Mouse (Mus musculus) erythroblast, adult 5-6 weeks (primary cell): ENCODE results near the gene Bsnd. TPM values are rescaled to one million over a fixed set of nuclear protein-coding genes. Genes with fewer than 3 reads are reported as not detected.

Source experiments
- ATAC-seq: replicated peaks from 2 replicates; pipeline ENCODE4 v1.8.0; 2016; ENCODE audit warnings: moderate number of reproducible peaks, mild to moderate bottlenecking, moderate TSS enrichment, inconsistent platforms; ENCODE audit not compliant: poor library complexity, low FRiP score, severe bottlenecking
- total RNA-seq, 2 experiments: library from RNA; stranded (forward) in 1 of 2; stranded (reverse) in 1 of 2; fragments of 150-400 nt in 1 of 2; fragments of 200-764, 138-1000 nt in 1 of 2; gene quantifications; 2 replicates each; pipeline versions ENCODE4 v1.2.3 to v1.2.4; 2015 to 2017; ENCODE audit warnings: low replicate concordance in 2 of 2

Bsnd gene
- total RNA-seq, 2 experiments from 2014 or later, result not detected

DNA sequence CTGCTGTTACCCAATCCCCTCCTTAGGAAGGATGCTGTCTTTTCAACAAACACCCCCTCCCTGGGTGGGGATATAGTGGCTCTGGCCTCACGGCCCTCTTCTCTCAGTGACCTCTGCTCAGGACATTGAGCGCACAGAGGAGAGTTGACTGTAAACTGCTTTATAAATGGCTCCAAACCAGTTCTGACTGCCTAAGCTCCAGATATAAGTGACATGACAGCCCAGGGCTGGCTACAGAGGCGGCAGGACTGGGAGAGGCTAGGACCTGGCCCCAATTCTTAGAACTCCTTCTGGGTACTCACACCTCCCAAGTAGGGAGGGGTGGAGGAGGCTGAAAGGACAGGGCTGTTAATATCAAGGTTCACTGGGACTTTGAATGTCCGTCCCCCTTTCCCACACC, 1.5 kb downstream of the Bsnd start:
- ATAC-seq, result no peak

- ATAC-seq, result no peak
Observed at GRCm38 (mm10) chr4:106483831-106484230, 8.3 kb downstream of the Bsnd start.

- ATAC-seq, result no peak
Observed at GRCm38 (mm10) chr4:106483215-106483727, 8.8 kb downstream of the Bsnd start.

DNA sequence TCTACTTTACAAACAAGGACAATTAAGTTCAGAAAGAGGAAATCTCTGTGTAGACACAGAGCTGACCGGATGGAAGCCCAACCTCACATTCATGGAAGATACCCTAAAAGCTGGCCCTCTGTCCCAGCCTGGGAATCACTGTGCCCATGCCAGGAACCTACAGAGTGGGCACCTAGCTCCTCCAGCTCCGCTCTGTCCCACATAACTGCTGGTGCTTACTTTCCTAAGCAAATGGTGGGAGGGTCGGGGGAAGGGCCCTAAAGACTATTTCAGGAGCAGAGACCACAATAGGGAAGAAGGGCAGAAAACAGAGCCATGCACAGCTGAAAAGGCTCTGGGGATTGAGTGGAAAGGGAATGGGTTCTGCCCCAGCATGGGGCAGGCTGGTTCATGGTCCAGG, 11.5 kb downstream of the Bsnd start:
- ATAC-seq, result no peak

GRCm38 (mm10) chr4:106474241-106474640, 17.8 kb downstream of the Bsnd start:
- peak; percentile 69; the same call in 1 of the 2 replicates for ATAC-seq

DNA sequence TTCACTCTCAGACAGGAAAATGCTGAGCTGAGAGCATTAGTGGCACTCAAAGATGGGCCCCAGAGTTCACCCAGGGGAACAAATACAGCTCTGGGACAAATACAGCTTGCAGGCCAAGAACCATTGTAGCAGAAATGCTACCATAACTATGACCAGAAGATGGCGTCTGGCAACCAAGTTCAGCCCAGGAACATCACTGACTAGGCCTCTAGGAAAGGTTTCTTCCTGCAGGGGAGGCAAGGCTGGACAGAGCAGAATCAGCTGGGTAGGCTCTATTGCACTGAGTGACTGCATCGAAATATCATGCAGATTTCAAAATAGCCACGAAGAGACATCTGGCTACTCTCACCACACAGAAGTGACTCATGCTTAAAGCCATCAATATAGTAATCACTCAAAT, 19.7 kb downstream of the Bsnd start:
- no peak for ATAC-seq

- no peak for ATAC-seq
Observed at GRCm38 (mm10) chr4:106470921-106471320, 21.2 kb downstream of the Bsnd start.

DNA sequence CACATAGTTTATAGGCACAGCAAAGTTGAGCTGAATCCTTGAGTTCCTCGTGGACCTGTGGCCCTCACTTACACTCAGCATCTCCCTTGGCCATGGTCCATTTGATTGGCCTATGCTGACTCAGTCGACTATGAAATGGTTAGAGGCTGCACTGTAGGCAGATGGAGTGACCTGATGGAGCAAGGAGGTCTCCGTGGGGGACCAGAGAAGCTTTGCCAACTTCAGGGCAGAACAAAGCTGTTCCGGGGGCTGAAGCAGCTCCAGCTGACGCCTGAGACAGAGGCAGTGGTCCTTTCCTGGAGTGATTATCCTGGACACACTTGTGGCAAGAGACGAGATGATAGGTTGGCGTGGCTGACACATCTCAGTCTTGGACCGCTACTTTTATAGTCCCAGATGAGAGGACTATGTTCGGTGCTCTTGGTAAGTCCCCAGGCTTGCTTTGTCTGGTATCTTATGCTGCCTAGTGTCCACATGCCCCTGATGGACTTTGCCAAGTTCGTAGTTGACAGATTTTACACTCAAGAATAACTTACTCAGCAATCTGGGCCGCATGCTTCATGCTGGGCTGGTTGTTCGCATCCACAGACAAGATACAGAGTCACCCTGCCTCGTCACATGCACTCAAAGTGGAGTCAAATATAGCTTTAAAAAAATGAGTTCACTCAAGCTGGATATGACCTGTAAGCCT, 24.5 kb downstream of the Bsnd start:
- ATAC-seq, result no peak

- ATAC-seq, result no peak
Observed at GRCm38 (mm10) chr4:106463174-106463801, 28.8 kb downstream of the Bsnd start.

DNA sequence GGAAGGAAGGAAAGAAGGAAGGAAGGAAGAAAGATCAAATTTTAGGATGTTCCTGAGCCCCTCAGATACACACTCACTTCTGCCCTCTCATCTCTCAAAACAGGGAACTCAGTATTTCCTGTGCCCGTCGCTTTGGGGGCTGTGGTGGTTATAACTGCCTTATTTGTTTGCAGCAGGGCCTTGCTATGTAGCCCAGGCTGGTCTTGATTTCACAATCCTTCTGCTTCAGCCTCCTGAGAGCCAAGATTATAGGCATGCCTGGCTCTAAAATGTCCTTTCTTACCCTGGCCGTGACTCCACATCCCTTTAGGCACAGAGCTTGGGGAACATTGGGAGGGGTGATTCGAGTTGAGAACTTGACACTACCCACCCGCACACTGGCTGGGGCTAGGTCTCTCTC, 29.6 kb downstream of the Bsnd start:
- ATAC-seq, result no peak

DNA sequence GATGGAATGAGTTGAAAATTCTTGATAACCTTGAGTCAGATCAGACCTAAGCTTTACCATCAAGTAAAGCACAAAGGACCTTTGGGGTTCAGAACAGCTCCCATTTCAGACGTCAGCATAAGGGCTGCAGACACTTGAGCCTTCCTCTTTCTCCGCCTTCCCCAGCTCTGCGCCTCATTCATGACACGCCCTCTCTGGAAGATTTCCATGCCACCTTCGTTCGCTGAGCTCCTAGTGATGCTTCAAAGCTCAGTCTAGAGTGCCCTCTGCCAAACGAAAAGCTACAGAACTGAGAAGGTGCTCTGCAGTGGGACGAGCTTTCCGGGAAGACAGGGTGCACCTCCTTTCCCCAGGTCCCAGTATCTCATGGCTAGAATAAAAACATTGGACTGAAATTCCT, 30.1 kb downstream of the Bsnd start:
- ATAC-seq, result no peak

GRCm38 (mm10) chr4:106454541-106454940, 37.5 kb downstream of the Bsnd start:
- no peak for ATAC-seq

GRCm38 (mm10) chr4:106453516-106453915, 38.6 kb downstream of the Bsnd start:
- ATAC-seq, result no peak

GRCm38 (mm10) chr4:106453108-106453507, 39.0 kb downstream of the Bsnd start:
- no peak for ATAC-seq

DNA sequence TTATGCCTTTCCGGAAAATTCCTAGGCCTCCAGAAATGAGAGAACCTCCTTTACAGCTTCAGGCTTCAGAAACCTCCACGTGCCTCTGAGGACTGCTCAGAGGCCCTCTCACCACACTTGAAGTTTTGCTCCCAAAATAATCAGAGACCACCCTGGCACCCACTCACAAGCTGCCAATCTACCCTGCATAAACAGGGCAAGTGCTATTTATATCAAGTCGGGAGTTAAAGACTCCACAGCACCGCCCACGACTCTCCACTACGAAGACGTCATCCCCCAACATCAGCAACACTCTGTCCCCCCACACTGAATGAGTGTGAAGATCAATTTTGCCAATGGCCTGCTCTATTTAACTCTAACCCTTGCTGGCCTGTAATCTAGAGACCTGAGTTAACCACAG, 39.7 kb downstream of the Bsnd start:
- no peak for ATAC-seq

DNA sequence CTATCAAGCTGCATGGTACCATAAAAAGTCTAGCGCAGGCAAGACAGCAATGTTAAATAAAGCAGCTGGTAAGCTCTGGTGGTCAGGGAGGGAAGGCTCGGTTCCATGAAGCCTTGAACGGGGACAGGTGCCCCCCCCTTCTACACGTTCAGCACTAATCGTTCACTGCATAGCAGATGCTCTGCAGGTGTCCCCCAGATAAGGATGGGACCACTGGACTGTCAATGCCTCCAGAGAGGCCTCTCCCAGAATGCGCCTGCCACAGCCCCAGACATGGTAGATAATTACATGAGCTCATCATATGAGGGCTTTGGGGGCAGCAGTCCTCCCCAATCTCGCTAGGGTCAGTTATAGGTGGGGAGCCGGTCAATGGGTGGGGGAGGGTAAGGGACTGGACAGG, 42.8 kb downstream of the Bsnd start:
- no peak for ATAC-seq

GRCm38 (mm10) chr4:106443182-106443581, 48.9 kb downstream of the Bsnd start:
- no peak for ATAC-seq

- ATAC-seq, result no peak
Observed at GRCm38 (mm10) chr4:106438763-106439162, 53.3 kb downstream of the Bsnd start.

DNA sequence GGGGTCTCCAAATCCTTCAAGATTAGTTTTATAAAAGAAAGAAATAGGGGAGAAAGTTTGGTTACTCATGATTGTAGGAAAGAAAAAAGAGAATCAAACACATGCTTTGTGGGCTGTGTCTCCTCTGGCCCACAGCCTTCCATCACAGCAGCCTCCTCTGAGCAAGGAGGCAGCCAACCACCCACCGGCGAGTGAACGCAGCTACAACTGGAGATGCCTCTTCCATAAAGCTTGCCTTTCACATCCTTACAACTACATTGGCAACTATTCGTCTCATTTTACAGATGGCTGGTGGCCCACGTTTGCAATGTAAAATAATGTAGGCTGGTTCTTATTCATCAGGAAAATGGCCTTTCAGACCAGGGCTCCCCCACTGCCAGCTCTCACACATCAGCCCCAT, 54.9 kb downstream of the Bsnd start:
- no peak for ATAC-seq

DNA sequence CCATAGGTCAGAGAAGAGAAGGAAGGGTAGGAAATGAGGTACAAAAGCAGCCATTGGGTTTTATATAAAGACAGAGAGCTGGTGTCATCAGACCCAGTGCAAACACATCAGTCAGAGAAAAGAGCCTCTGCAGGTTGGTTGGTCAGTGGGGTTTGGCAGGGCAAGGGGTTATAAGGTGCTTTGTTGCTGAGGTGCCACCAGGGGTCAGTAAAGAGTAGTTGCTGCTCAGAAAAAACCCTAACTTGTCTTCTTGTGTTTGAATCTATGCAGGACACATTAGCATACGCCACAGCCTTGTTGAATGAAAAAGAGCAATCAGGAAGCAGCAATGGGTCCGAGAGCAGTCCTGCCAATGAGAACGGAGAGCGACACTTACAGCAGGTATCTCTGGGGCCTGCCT, 55.6 kb downstream of the Bsnd start:
- peak; percentile 67; the same call in 1 of the 2 replicates for ATAC-seq

DNA sequence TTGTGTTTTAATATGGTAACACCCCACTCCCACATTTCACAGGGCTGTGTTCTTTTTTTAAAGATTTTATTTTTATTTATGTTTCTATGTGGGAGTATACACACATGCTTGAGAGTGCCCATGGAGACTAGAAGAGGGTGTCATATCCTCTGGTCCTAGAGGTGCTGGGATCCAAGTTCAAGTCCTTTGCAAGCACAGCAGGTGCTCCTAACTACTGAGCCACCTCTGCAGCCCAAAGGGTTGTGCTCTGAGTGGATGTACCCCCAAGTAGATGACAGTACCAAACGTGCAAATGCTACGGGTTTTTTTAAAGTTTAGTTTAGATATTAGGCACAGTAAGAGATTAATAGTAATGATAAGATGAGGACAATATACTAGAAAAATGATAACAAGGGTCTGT, 56.7 kb downstream of the Bsnd start:
- no peak for ATAC-seq
